Mouse (Mus musculus): ENCODE measurements around the gene Hist1h3f.

DNA sequence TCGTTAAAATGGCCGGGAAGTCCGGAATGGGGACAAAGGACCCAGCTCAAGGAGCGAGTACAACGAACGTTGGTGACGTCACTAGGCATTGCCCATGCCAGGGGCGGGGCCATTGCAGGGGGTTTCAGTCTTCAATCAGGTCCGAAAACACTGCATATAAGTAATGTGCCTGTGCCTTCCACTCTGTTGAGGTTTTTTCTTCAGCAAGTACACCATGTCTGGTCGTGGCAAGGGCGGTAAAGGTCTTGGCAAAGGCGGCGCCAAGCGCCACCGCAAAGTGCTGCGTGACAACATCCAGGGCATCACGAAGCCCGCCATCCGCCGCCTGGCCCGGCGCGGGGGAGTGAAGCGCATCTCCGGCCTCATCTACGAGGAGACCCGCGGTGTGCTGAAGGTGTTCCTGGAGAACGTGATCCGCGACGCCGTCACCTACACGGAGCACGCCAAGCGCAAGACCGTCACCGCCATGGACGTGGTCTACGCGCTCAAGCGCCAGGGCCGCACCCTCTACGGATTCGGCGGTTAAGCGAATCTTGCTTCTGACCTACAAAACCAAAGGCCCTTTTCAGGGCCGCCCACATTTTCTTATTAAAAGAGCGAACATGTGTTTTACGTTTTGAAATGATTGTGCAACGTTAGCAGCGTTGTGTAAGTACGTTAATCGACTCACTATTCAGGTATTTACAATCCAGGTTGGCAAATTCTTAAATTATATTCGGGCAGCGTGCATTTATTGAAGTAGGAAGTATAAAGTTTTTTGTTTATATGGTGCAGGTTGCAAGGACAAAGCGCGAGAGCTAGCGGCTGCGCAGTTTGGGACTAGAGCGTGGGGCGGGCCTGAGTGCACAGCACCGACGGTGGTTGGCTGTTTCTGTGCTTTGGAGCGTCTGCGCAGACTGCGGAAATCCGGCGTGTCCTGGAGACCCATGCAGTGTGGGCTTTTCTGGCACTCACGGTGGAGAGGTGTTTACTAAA is 12.7 kb upstream of the Hist1h3f start, which contains the start of gene Hist1h4h:
- TF ChIP-seq POLR2A (IDR thresholded peaks at IDR 0.05; ENCODE audit: borderline replicate concordance, control insufficient read depth, low read depth, low read length) (peak; percentile 100), CTCF (IDR thresholded peaks at IDR 0.05; ENCODE audit: control insufficient read depth, insufficient read depth, low read length) (no peak)
